Mouse (Mus musculus): Measurements from ENCODE around the gene Pkib. TPM values are rescaled to one million over a fixed set of nuclear protein-coding genes. Genes with fewer than 3 reads are reported as not detected.

Pkib gene
- total and polyA plus RNA-seq, 3 experiments: not detected

GRCm38 (mm10) chr10:57727666-57728065 is 95.9 kb downstream of the Pkib start:
- H3K4me1 ChIP-seq (ENCODE audit: control insufficient read depth in 1 of 2, insufficient read depth in 2 of 2, low read length in 2 of 2): no peaks in the 10 kb centered on the region
- no peak for DNase-seq (ENCODE audit: low read depth, low spot score)
- no peak overlapping the region for H3K4me3 ChIP-seq (ENCODE audit: control insufficient read depth in 1 of 2, insufficient read depth in 1 of 2, low read depth in 2 of 2, low read length in 2 of 2)
- TF ChIP-seq GATA1 (IDR thresholded peaks at IDR 0.05; ENCODE audit: low read depth, low read length) (no peak), NRF1 (IDR thresholded peaks at IDR 0.05; ENCODE audit: insufficient read depth, low read depth, low read length, poor library complexity, severe bottlenecking) (no peak), ELF1 (IDR thresholded peaks at IDR 0.05; ENCODE audit: low read depth, low read length) (no peak), E2F4 (IDR thresholded peaks at IDR 0.05; ENCODE audit: borderline replicate concordance, low read depth, low read length) (no peak), BHLHE40 (IDR thresholded peaks at IDR 0.05; ENCODE audit: borderline replicate concordance, low read depth, low read length) (no peak)
- H3K9me3 ChIP-seq (replicated peaks; ENCODE audit: insufficient read depth, low read length): no peaks in the 10 kb centered on the region
- no peak overlapping the region for H3K9ac ChIP-seq (ENCODE audit: control insufficient read depth, low read depth, low read length, poor library complexity, severe bottlenecking)
- no peaks in the 10 kb centered on the region for H3K79me2 ChIP-seq (ENCODE audit: control insufficient read depth, insufficient read depth, low read length, poor library complexity)
- peaks cover 0 to 1% of the 10 kb centered on the region in 2 experiments; a peak in 1 of 4 replicates for H3K27me3 ChIP-seq (ENCODE audit: control insufficient read depth in 1 of 2, insufficient read depth in 2 of 2, low read length in 2 of 2)
- no peaks in the 10 kb centered on the region for H3K36me3 ChIP-seq (ENCODE audit: control insufficient read depth in 1 of 2, insufficient read depth in 2 of 2, low read length in 2 of 2)
- no peak overlapping the region for H3K27ac ChIP-seq (ENCODE audit: control insufficient read depth, low read depth, low read length)

GRCm38 (mm10) chr10:57731672-57732071 is 99.9 kb downstream of the Pkib start:
- TF ChIP-seq CHD1 (IDR thresholded peaks at IDR 0.05; ENCODE audit: low read depth, low read length): no peak
- no peak for TF ChIP-seq RCOR1 (IDR thresholded peaks at IDR 0.05; ENCODE audit: low read depth, low read length)
- no peak for TF ChIP-seq ZNF384 (IDR thresholded peaks at IDR 0.05; ENCODE audit: low read depth, low read length)
- TF ChIP-seq POLR2AphosphoS5 (IDR thresholded peaks at IDR 0.05; ENCODE audit: borderline replicate concordance, low read depth, low read length): no peak
- TF ChIP-seq JUND (IDR thresholded peaks at IDR 0.05; ENCODE audit: low read depth, low read length): no peak
- no peak for TF ChIP-seq MAX (IDR thresholded peaks at IDR 0.05; ENCODE audit: low read length)
- no peak for TF ChIP-seq KAT2A (conservative IDR thresholded peaks at IDR 0.05; ENCODE audit: low read depth, low read length)
- no peak for TF ChIP-seq RAD21 (IDR thresholded peaks at IDR 0.05; ENCODE audit: low read depth, low read length)
- no peak for TF ChIP-seq UBTF (IDR thresholded peaks at IDR 0.05; ENCODE audit: borderline replicate concordance, insufficient read depth, low read depth, low read length)
- no peaks in the 10 kb centered on the region for H3K4me1 ChIP-seq (ENCODE audit: control insufficient read depth in 1 of 2, insufficient read depth in 2 of 2, low read length in 2 of 2)
- no peaks in the 10 kb centered on the region for H3K36me3 ChIP-seq (ENCODE audit: control insufficient read depth in 1 of 2, insufficient read depth in 2 of 2, low read length in 2 of 2)
- no peak for DNase-seq (ENCODE audit: low read depth, low spot score)
- no peaks in the 10 kb centered on the region for H3K9me3 ChIP-seq (replicated peaks; ENCODE audit: insufficient read depth, low read length)
- H3K4me3 ChIP-seq (ENCODE audit: control insufficient read depth in 1 of 2, insufficient read depth in 1 of 2, low read depth in 2 of 2, low read length in 2 of 2): no peak overlapping the region
- H3K79me2 ChIP-seq (ENCODE audit: control insufficient read depth, insufficient read depth, low read length, poor library complexity): no peaks in the 10 kb centered on the region
- H3K9ac ChIP-seq (ENCODE audit: control insufficient read depth, low read depth, low read length, poor library complexity, severe bottlenecking): no peak overlapping the region
- no peak overlapping the region for H3K27ac ChIP-seq (ENCODE audit: control insufficient read depth, low read depth, low read length)
- no peaks in the 10 kb centered on the region; a peak in 3 of 4 replicates for H3K27me3 ChIP-seq (ENCODE audit: control insufficient read depth in 1 of 2, insufficient read depth in 2 of 2, low read length in 2 of 2)

- no peaks in the 10 kb centered on the region for H3K36me3 ChIP-seq (ENCODE audit: control insufficient read depth in 1 of 2, insufficient read depth in 2 of 2, low read length in 2 of 2)
- H3K4me3 ChIP-seq (ENCODE audit: control insufficient read depth in 1 of 2, insufficient read depth in 1 of 2, low read depth in 2 of 2, low read length in 2 of 2): no peak overlapping the region
- no peaks in the 10 kb centered on the region for H3K4me1 ChIP-seq (ENCODE audit: control insufficient read depth in 1 of 2, insufficient read depth in 2 of 2, low read length in 2 of 2)
- H3K9ac ChIP-seq (ENCODE audit: control insufficient read depth, low read depth, low read length, poor library complexity, severe bottlenecking): no peak overlapping the region
- no peaks in the 10 kb centered on the region for H3K79me2 ChIP-seq (ENCODE audit: control insufficient read depth, insufficient read depth, low read length, poor library complexity)
- DNase-seq (ENCODE audit: low read depth, low spot score): no peak
- no peaks in the 10 kb centered on the region for H3K9me3 ChIP-seq (replicated peaks; ENCODE audit: insufficient read depth, low read length)
- H3K27me3 ChIP-seq (ENCODE audit: control insufficient read depth in 1 of 2, insufficient read depth in 2 of 2, low read length in 2 of 2): peaks cover 0 to 1% of the 10 kb centered on the region in 2 experiments; a peak in 2 of 4 replicates
- H3K27ac ChIP-seq (ENCODE audit: control insufficient read depth, low read depth, low read length): no peak overlapping the region
- TF ChIP-seq HCFC1 (IDR thresholded peaks at IDR 0.05; ENCODE audit: low read depth, low read length): no peak
- TF ChIP-seq GABPA (IDR thresholded peaks at IDR 0.05; ENCODE audit: low read depth, low read length): no peak
- no peak for TF ChIP-seq MYC (IDR thresholded peaks at IDR 0.05; ENCODE audit: low read depth, low read length)
- no peak for TF ChIP-seq POLR2A (IDR thresholded peaks at IDR 0.05; ENCODE audit: control insufficient read depth in 1 of 2, insufficient read depth in 1 of 2, low read depth in 1 of 2, low read length in 2 of 2, poor library complexity in 1 of 2)
- no peak for TF ChIP-seq TCF12 (IDR thresholded peaks at IDR 0.05; ENCODE audit: low read depth, low read length)
- no peak for TF ChIP-seq KAT2A (conservative IDR thresholded peaks at IDR 0.05; ENCODE audit: low read depth, low read length)
- no peak for TF ChIP-seq NELFE (IDR thresholded peaks at IDR 0.05; ENCODE audit: low read depth, low read length)
- no peak for TF ChIP-seq CHD1 (IDR thresholded peaks at IDR 0.05; ENCODE audit: low read depth, low read length)
- TF ChIP-seq ZNF384 (IDR thresholded peaks at IDR 0.05; ENCODE audit: low read depth, low read length): no peak
- TF ChIP-seq POLR2AphosphoS5 (IDR thresholded peaks at IDR 0.05; ENCODE audit: borderline replicate concordance, low read depth, low read length): no peak
- no peak for TF ChIP-seq ZMIZ1 (IDR thresholded peaks at IDR 0.05; ENCODE audit: low read depth, low read length)
- no peak for TF ChIP-seq ZKSCAN1 (IDR thresholded peaks at IDR 0.05; ENCODE audit: low read depth, low read length)
- no peak for TF ChIP-seq ZC3H11A (IDR thresholded peaks at IDR 0.05; ENCODE audit: low read depth, low read length)
- TF ChIP-seq MAFK (IDR thresholded peaks at IDR 0.05; ENCODE audit: borderline replicate concordance, low read depth, low read length): no peak
- TF ChIP-seq ELF1 (IDR thresholded peaks at IDR 0.05; ENCODE audit: low read depth, low read length): no peak
- no peak for TF ChIP-seq JUND (IDR thresholded peaks at IDR 0.05; ENCODE audit: low read depth, low read length)
- TF ChIP-seq TAL1 (IDR thresholded peaks at IDR 0.05; ENCODE audit: low read length): no peak
- TF ChIP-seq UBTF (IDR thresholded peaks at IDR 0.05; ENCODE audit: borderline replicate concordance, insufficient read depth, low read depth, low read length): no peak
- no peak for TF ChIP-seq SIN3A (IDR thresholded peaks at IDR 0.05; ENCODE audit: low read length)
Measured at GRCm38 (mm10) chr10:57740733-57741132, 109.0 kb downstream of the Pkib start.

All from MEL (cell line).